Mouse (Mus musculus): ENCODE results near the gene Ldhd. TPM values are rescaled to one million over a fixed set of nuclear protein-coding genes. Genes with fewer than 3 reads are reported as not detected.

Gene Ldhd
- polyA plus RNA-seq, 1 experiment from 2014 or later, result 0.85 TPM

- Histone ChIP-seq H3K9me3 (ENCODE audit: control insufficient read depth, low read length) (no peaks in the 10 kb centered on the region), H3K27ac (replicated peaks in 1 of 2; ENCODE audit: control insufficient read depth in 1 of 2, insufficient read depth in 1 of 2, low read depth in 2 of 2, low read length in 2 of 2) (peak overlapping the region; percentile 93 to 94), H3K27me3 (ENCODE audit: control insufficient read depth, insufficient read depth, low read length) (no peaks in the 10 kb centered on the region), H3K4me1 (ENCODE audit: control insufficient read depth in 2 of 2, insufficient read depth in 2 of 2, low read length in 2 of 2) (peaks cover 5 to 9% of the 10 kb centered on the region in 2 experiments; a peak in 3 of 4 replicates), H3K4me2 (ENCODE audit: low read length) (peak overlapping the region; percentile 73), H3K36me3 (ENCODE audit: control insufficient read depth, insufficient read depth, low read length) (no peaks in the 10 kb centered on the region), H3K9ac (ENCODE audit: low read length) (peak overlapping the region; percentile 90), H3K4me3 (ENCODE audit: control insufficient read depth in 1 of 2, insufficient read depth in 1 of 2, low read depth in 1 of 2, low read length in 2 of 2) (peak overlapping the region; percentile 69 to 92; a peak in 3 of 4 replicates)
- ATAC-seq (ENCODE audit: insufficient number of reproducible peaks, insufficient read depth, low FRiP score, low read depth), result no peak
- WGBS, result 8% methylated on average over 5 of the region's 5 CpGs
Observed at GRCm38 (mm10) chr8:111642939-111643263, 12.7 kb upstream of the Ldhd start.

- H3K4me2 ChIP-seq (ENCODE audit: low read length), result peak overlapping the region; percentile 73
- H3K27ac ChIP-seq (replicated peaks in 1 of 2; ENCODE audit: control insufficient read depth in 1 of 2, insufficient read depth in 1 of 2, low read depth in 2 of 2, low read length in 2 of 2), result peak overlapping the region; percentile 93 to 94
- no peaks in the 10 kb centered on the region for H3K27me3 ChIP-seq (ENCODE audit: control insufficient read depth, insufficient read depth, low read length)
- H3K4me3 ChIP-seq (ENCODE audit: control insufficient read depth in 1 of 2, insufficient read depth in 1 of 2, low read depth in 1 of 2, low read length in 2 of 2), result peak overlapping the region; percentile 69 to 92; a peak in 3 of 4 replicates
- H3K4me1 ChIP-seq (ENCODE audit: control insufficient read depth in 2 of 2, insufficient read depth in 2 of 2, low read length in 2 of 2), result peaks cover 5 to 9% of the 10 kb centered on the region in 2 experiments; a peak in 3 of 4 replicates
- WGBS, result 29% methylated on average over 5 of the region's 5 CpGs
- no peaks in the 10 kb centered on the region for H3K36me3 ChIP-seq (ENCODE audit: control insufficient read depth, insufficient read depth, low read length)
- no peaks in the 10 kb centered on the region for H3K9me3 ChIP-seq (ENCODE audit: control insufficient read depth, low read length)
- H3K9ac ChIP-seq (ENCODE audit: low read length), result peak overlapping the region; percentile 90
- ATAC-seq (ENCODE audit: insufficient number of reproducible peaks, insufficient read depth, low FRiP score, low read depth), result no peak
Observed at GRCm38 (mm10) chr8:111642496-111642895, 12.3 kb upstream of the Ldhd start.

- 95% methylated on average over 2 of the region's 2 CpGs for WGBS
- no peaks in the 10 kb centered on the region for H3K9me3 ChIP-seq (ENCODE audit: control insufficient read depth, low read length)
- no peak for ATAC-seq (ENCODE audit: insufficient number of reproducible peaks, insufficient read depth, low FRiP score, low read depth)
- no peak overlapping the region for H3K9ac ChIP-seq (ENCODE audit: low read length)
- H3K27me3 ChIP-seq (ENCODE audit: control insufficient read depth, insufficient read depth, low read length), result no peaks in the 10 kb centered on the region
- H3K27ac ChIP-seq (replicated peaks in 1 of 2; ENCODE audit: control insufficient read depth in 1 of 2, insufficient read depth in 1 of 2, low read depth in 2 of 2, low read length in 2 of 2), result no peak overlapping the region
- H3K4me3 ChIP-seq (ENCODE audit: control insufficient read depth in 1 of 2, insufficient read depth in 1 of 2, low read depth in 1 of 2, low read length in 2 of 2), result no peak overlapping the region
- no peaks in the 10 kb centered on the region for H3K36me3 ChIP-seq (ENCODE audit: control insufficient read depth, insufficient read depth, low read length)
- no peak overlapping the region for H3K4me2 ChIP-seq (ENCODE audit: low read length)
- H3K4me1 ChIP-seq (ENCODE audit: control insufficient read depth in 2 of 2, insufficient read depth in 2 of 2, low read length in 2 of 2), result peaks cover 5 to 9% of the 10 kb centered on the region in 2 experiments; a peak in 3 of 4 replicates
Observed at GRCm38 (mm10) chr8:111641064-111641463, 10.9 kb upstream of the Ldhd start.

GRCm38 (mm10) chr8:111638086-111638485 is 7.9 kb upstream of the Ldhd start:
- no peak overlapping the region for H3K9ac ChIP-seq (ENCODE audit: low read length)
- no peaks in the 10 kb centered on the region for H3K27me3 ChIP-seq (ENCODE audit: control insufficient read depth, insufficient read depth, low read length)
- no peak overlapping the region for H3K4me2 ChIP-seq (ENCODE audit: low read length)
- ATAC-seq (ENCODE audit: insufficient number of reproducible peaks, insufficient read depth, low FRiP score, low read depth), result no peak
- no peaks in the 10 kb centered on the region for H3K36me3 ChIP-seq (ENCODE audit: control insufficient read depth, insufficient read depth, low read length)
- H3K4me3 ChIP-seq (ENCODE audit: control insufficient read depth in 1 of 2, insufficient read depth in 1 of 2, low read depth in 1 of 2, low read length in 2 of 2), result no peak overlapping the region
- H3K27ac ChIP-seq (replicated peaks in 1 of 2; ENCODE audit: control insufficient read depth in 1 of 2, insufficient read depth in 1 of 2, low read depth in 2 of 2, low read length in 2 of 2), result no peak overlapping the region
- peaks cover 5% of the 10 kb centered on the region in 2 experiments; a peak in 2 of 4 replicates for H3K4me1 ChIP-seq (ENCODE audit: control insufficient read depth in 2 of 2, insufficient read depth in 2 of 2, low read length in 2 of 2)
- H3K9me3 ChIP-seq (ENCODE audit: control insufficient read depth, low read length), result no peaks in the 10 kb centered on the region

- no peak overlapping the region for H3K4me2 ChIP-seq (ENCODE audit: low read length)
- H3K27ac ChIP-seq (replicated peaks in 1 of 2; ENCODE audit: control insufficient read depth in 1 of 2, insufficient read depth in 1 of 2, low read depth in 2 of 2, low read length in 2 of 2), result no peak overlapping the region
- peaks cover 2% of the 10 kb centered on the region; the same call in 1 of the 2 replicates for H3K36me3 ChIP-seq (ENCODE audit: control insufficient read depth, insufficient read depth, low read length)
- no peaks in the 10 kb centered on the region for H3K27me3 ChIP-seq (ENCODE audit: control insufficient read depth, insufficient read depth, low read length)
- no peak for ATAC-seq (ENCODE audit: insufficient number of reproducible peaks, insufficient read depth, low FRiP score, low read depth)
- H3K9me3 ChIP-seq (ENCODE audit: control insufficient read depth, low read length), result no peaks in the 10 kb centered on the region
- 97% methylated on average over 3 of the region's 3 CpGs for WGBS
- H3K4me3 ChIP-seq (ENCODE audit: control insufficient read depth in 1 of 2, insufficient read depth in 1 of 2, low read depth in 1 of 2, low read length in 2 of 2), result no peak overlapping the region
- peaks cover 0 to 5% of the 10 kb centered on the region in 2 experiments; a peak in 1 of 4 replicates for H3K4me1 ChIP-seq (ENCODE audit: control insufficient read depth in 2 of 2, insufficient read depth in 2 of 2, low read length in 2 of 2)
- no peak overlapping the region for H3K9ac ChIP-seq (ENCODE audit: low read length)
Observed at GRCm38 (mm10) chr8:111632976-111633375, 2.8 kb upstream of the Ldhd start.

GRCm38 (mm10) chr8:111631589-111631988 is 1.4 kb upstream of the Ldhd start:
- WGBS, result 88% methylated on average over 8 of the region's 8 CpGs
- Histone ChIP-seq H3K4me3 (ENCODE audit: control insufficient read depth in 1 of 2, insufficient read depth in 1 of 2, low read depth in 1 of 2, low read length in 2 of 2) (no peak overlapping the region), H3K4me1 (ENCODE audit: control insufficient read depth in 2 of 2, insufficient read depth in 2 of 2, low read length in 2 of 2) (peaks cover 0 to 5% of the 10 kb centered on the region in 2 experiments; a peak in 1 of 4 replicates), H3K9ac (ENCODE audit: low read length) (no peak overlapping the region), H3K4me2 (ENCODE audit: low read length) (no peak overlapping the region), H3K27ac (replicated peaks in 1 of 2; ENCODE audit: control insufficient read depth in 1 of 2, insufficient read depth in 1 of 2, low read depth in 2 of 2, low read length in 2 of 2) (no peak overlapping the region), H3K9me3 (ENCODE audit: control insufficient read depth, low read length) (no peaks in the 10 kb centered on the region), H3K27me3 (ENCODE audit: control insufficient read depth, insufficient read depth, low read length) (no peaks in the 10 kb centered on the region), H3K36me3 (ENCODE audit: control insufficient read depth, insufficient read depth, low read length) (peaks cover 2% of the 10 kb centered on the region; the same call in 1 of the 2 replicates)
- ATAC-seq (ENCODE audit: insufficient number of reproducible peaks, insufficient read depth, low FRiP score, low read depth), result no peak

GRCm38 (mm10) chr8:111628894-111629501 is 1.2 kb downstream of the Ldhd start:
- peaks cover 12 to 19% of the 10 kb centered on the region in 2 experiments for H3K4me1 ChIP-seq (ENCODE audit: control insufficient read depth in 2 of 2, insufficient read depth in 2 of 2, low read length in 2 of 2)
- no peaks in the 10 kb centered on the region for H3K27me3 ChIP-seq (ENCODE audit: control insufficient read depth, insufficient read depth, low read length)
- no peak overlapping the region for H3K4me2 ChIP-seq (ENCODE audit: low read length)
- no peak overlapping the region for H3K9ac ChIP-seq (ENCODE audit: low read length)
- ATAC-seq (ENCODE audit: insufficient number of reproducible peaks, insufficient read depth, low FRiP score, low read depth), result no peak
- H3K4me3 ChIP-seq (ENCODE audit: control insufficient read depth in 1 of 2, insufficient read depth in 1 of 2, low read depth in 1 of 2, low read length in 2 of 2), result no peak overlapping the region
- H3K9me3 ChIP-seq (ENCODE audit: control insufficient read depth, low read length), result no peaks in the 10 kb centered on the region
- 82% methylated on average over 19 of the region's 19 CpGs for WGBS
- H3K27ac ChIP-seq (replicated peaks in 1 of 2; ENCODE audit: control insufficient read depth in 1 of 2, insufficient read depth in 1 of 2, low read depth in 2 of 2, low read length in 2 of 2), result no peak overlapping the region
- peaks cover 2% of the 10 kb centered on the region; the same call in 1 of the 2 replicates for H3K36me3 ChIP-seq (ENCODE audit: control insufficient read depth, insufficient read depth, low read length)

GRCm38 (mm10) chr8:111628401-111628800 is 1.8 kb downstream of the Ldhd start:
- H3K4me3 ChIP-seq (ENCODE audit: control insufficient read depth in 1 of 2, insufficient read depth in 1 of 2, low read depth in 1 of 2, low read length in 2 of 2), result no peak overlapping the region
- no peak overlapping the region for H3K9ac ChIP-seq (ENCODE audit: low read length)
- no peaks in the 10 kb centered on the region for H3K9me3 ChIP-seq (ENCODE audit: control insufficient read depth, low read length)
- 92% methylated on average over 12 of the region's 12 CpGs for WGBS
- H3K27me3 ChIP-seq (ENCODE audit: control insufficient read depth, insufficient read depth, low read length), result no peaks in the 10 kb centered on the region
- H3K27ac ChIP-seq (replicated peaks in 1 of 2; ENCODE audit: control insufficient read depth in 1 of 2, insufficient read depth in 1 of 2, low read depth in 2 of 2, low read length in 2 of 2), result no peak overlapping the region
- H3K4me2 ChIP-seq (ENCODE audit: low read length), result no peak overlapping the region
- ATAC-seq (ENCODE audit: insufficient number of reproducible peaks, insufficient read depth, low FRiP score, low read depth), result no peak
- peaks cover 15 to 22% of the 10 kb centered on the region in 2 experiments for H3K4me1 ChIP-seq (ENCODE audit: control insufficient read depth in 2 of 2, insufficient read depth in 2 of 2, low read length in 2 of 2)
- H3K36me3 ChIP-seq (ENCODE audit: control insufficient read depth, insufficient read depth, low read length), result peaks cover 2% of the 10 kb centered on the region; the same call in 1 of the 2 replicates

Data from heart, embryonic 14.5 days (tissue).